Mouse (Mus musculus) lung, embryonic 15.5 days (tissue): ENCODE data around the gene Tsc22d4. TPM values are rescaled to one million over a fixed set of nuclear protein-coding genes. Genes with fewer than 3 reads are reported as not detected.

ENCODE experiments used
- ATAC-seq: fragments of 200-750 bp; cut with Nextera tagmentation; 2 replicates; pipeline ENCODE4 v1.8.0; 2017; ENCODE audit warnings: moderate number of reproducible peaks, borderline replicate concordance; ENCODE audit not compliant: low FRiP score, low TSS enrichment; ENCODE audit errors: extremely low read depth
- H3K27ac ChIP-seq: fragments of 300-500 bp; sonication (generic); 2 replicates; pipeline ENCODE4 v1.5.1; 2015; ENCODE audit warnings: moderate library complexity, mild to moderate bottlenecking, inconsistent platforms
- H3K27me3 ChIP-seq: fragments of 300-500 bp; sonication (generic); 2 replicates; pipeline ENCODE4 v1.6.1; 2015; ENCODE audit warnings: inconsistent platforms
- H3K36me3 ChIP-seq: fragments of 300-500 bp; sonication (generic); 2 replicates; pipeline ENCODE4 v1.6.1; 2015; ENCODE audit warnings: inconsistent platforms
- H3K4me1 ChIP-seq: fragments of 300-500 bp; sonication (generic); 2 replicates; pipeline ENCODE4 v1.6.1; 2015; ENCODE audit warnings: inconsistent platforms
- H3K4me2 ChIP-seq: fragments of 300-500 bp; sonication (generic); 2 replicates; pipeline ENCODE4 v1.6.1; 2015; ENCODE audit warnings: inconsistent platforms, mild to moderate bottlenecking, moderate library complexity
- H3K4me3 ChIP-seq: fragments of 300-500 bp; sonication (generic); 2 replicates; pipeline ENCODE4 v1.5.1; 2015; ENCODE audit warnings: mild to moderate bottlenecking, inconsistent platforms
- H3K9ac ChIP-seq: fragments of 300-500 bp; sonication (generic); 2 replicates; pipeline ENCODE4 v1.6.1; 2015; ENCODE audit warnings: inconsistent platforms
- H3K9me3 ChIP-seq: fragments of 300-500 bp; sonication (generic); 2 replicates; pipeline ENCODE4 v1.6.1; 2016; ENCODE audit warnings: inconsistent platforms
- WGBS: fragments of 180-500 bp; shearing (Covaris S2); methylation state at CpG from one replicate; pipeline ENCODE4 v1.1.7; 2015; 5-methylcytosine and 5-hydroxymethylcytosine counted together
- polyA plus RNA-seq: library from polyadenylated mRNA; unstranded; fragments of >200 nt; fragmentation: Nextera tagmentation; extraction: Ambion mirVana; gene quantifications from 2 replicates; pipeline ENCODE4 v1.2.1, GENCODE M21; 2015

Gene Tsc22d4
- polyA plus RNA-seq, 1 experiment from 2014 or later = 150 TPM

GRCm38 (mm10) chr5:137723840-137724239 lies 21.7 kb upstream of the Tsc22d4 start:
- Histone ChIP-seq H3K36me3 (no peaks in the 10 kb centered on the region), H3K4me1 (peaks cover 4% of the 10 kb centered on the region), H3K4me3 (no peak overlapping the region), H3K9me3 (no peaks in the 10 kb centered on the region), H3K9ac (no peak overlapping the region), H3K4me2 (no peak overlapping the region), H3K27me3 (no peaks in the 10 kb centered on the region), H3K27ac (no peak overlapping the region)
- no peak for ATAC-seq
- 85% methylated on average over 5 of the region's 5 CpGs for WGBS

- Histone ChIP-seq H3K4me3 (no peak overlapping the region), H3K4me1 (0 out of 2 replicates have a peak, but pooled peaks cover 4% of the 10 kb centered on the region), H3K4me2 (no peak overlapping the region), H3K27me3 (no peaks in the 10 kb centered on the region), H3K9me3 (no peaks in the 10 kb centered on the region), H3K27ac (no peak overlapping the region), H3K9ac (no peak overlapping the region), H3K36me3 (no peaks in the 10 kb centered on the region)
- 55% methylated on average over 6 of the region's 6 CpGs for WGBS
- ATAC-seq = no peak
These were observed 18.8 kb upstream of the Tsc22d4 start for GRCm38 (mm10) chr5:137726767-137727166.

GRCm38 (mm10) chr5:137733638-137734288 lies 11.8 kb upstream of the Tsc22d4 start:
- no peak overlapping the region for H3K4me2 ChIP-seq
- H3K27me3 ChIP-seq = no peaks in the 10 kb centered on the region
- no peak overlapping the region for H3K9ac ChIP-seq
- ATAC-seq = no peak
- 0 out of 2 replicates have a peak, but pooled peaks cover 4% of the 10 kb centered on the region for H3K4me1 ChIP-seq
- no peak overlapping the region for H3K4me3 ChIP-seq
- H3K27ac ChIP-seq = no peak overlapping the region
- WGBS = 86% methylated on average over 12 of the region's 12 CpGs
- H3K36me3 ChIP-seq = no peaks in the 10 kb centered on the region
- no peaks in the 10 kb centered on the region for H3K9me3 ChIP-seq

- H3K27ac ChIP-seq = no peak overlapping the region
- no peak overlapping the region for H3K4me2 ChIP-seq
- no peaks in the 10 kb centered on the region for H3K36me3 ChIP-seq
- 63% methylated on average over 6 of the region's 6 CpGs for WGBS
- H3K9me3 ChIP-seq = no peaks in the 10 kb centered on the region
- peak; percentile 17; the same call in 1 of the 2 replicates for ATAC-seq
- H3K9ac ChIP-seq = no peak overlapping the region
- H3K27me3 ChIP-seq = no peaks in the 10 kb centered on the region
- H3K4me3 ChIP-seq = no peak overlapping the region
- H3K4me1 ChIP-seq = 0 out of 2 replicates have a peak, but pooled peaks cover 7% of the 10 kb centered on the region
These were observed 11.1 kb upstream of the Tsc22d4 start for GRCm38 (mm10) chr5:137734289-137735061.

GRCm38 (mm10) chr5:137737400-137737940 lies 8.1 kb upstream of the Tsc22d4 start:
- 88% methylated on average over 6 of the region's 6 CpGs for WGBS
- Histone ChIP-seq H3K27me3 (no peaks in the 10 kb centered on the region), H3K9ac (no peak overlapping the region), H3K4me3 (no peak overlapping the region), H3K4me1 (peaks cover 20% of the 10 kb centered on the region), H3K4me2 (no peak overlapping the region), H3K9me3 (no peaks in the 10 kb centered on the region), H3K36me3 (no peaks in the 10 kb centered on the region), H3K27ac (no peak overlapping the region)
- no peak for ATAC-seq

- WGBS = 50% methylated on average over 5 of the region's 5 CpGs
- peaks cover 20% of the 10 kb centered on the region for H3K4me1 ChIP-seq
- H3K9ac ChIP-seq = no peak overlapping the region
- no peak overlapping the region for H3K4me2 ChIP-seq
- no peaks in the 10 kb centered on the region for H3K27me3 ChIP-seq
- ATAC-seq = no peak
- H3K9me3 ChIP-seq = no peaks in the 10 kb centered on the region
- H3K4me3 ChIP-seq = no peak overlapping the region
- no peaks in the 10 kb centered on the region for H3K36me3 ChIP-seq
- H3K27ac ChIP-seq = no peak overlapping the region
These were observed 7.0 kb upstream of the Tsc22d4 start for GRCm38 (mm10) chr5:137738516-137738915.

GRCm38 (mm10) chr5:137739471-137739870 lies 6.1 kb upstream of the Tsc22d4 start:
- no peak for ATAC-seq
- peak overlapping the region; percentile 97; the same call in 1 of the 2 replicates for H3K4me2 ChIP-seq
- no peak overlapping the region for H3K4me3 ChIP-seq

GRCm38 (mm10) chr5:137740506-137740905 lies 5.0 kb upstream of the Tsc22d4 start:
- peak overlapping the region; percentile 73 for H3K4me3 ChIP-seq
- peak overlapping the region; percentile 81; the same call in 1 of the 2 replicates for H3K27ac ChIP-seq
- 7% methylated on average over 11 of the region's 11 CpGs for WGBS
- peak overlapping the region; percentile 60 for H3K9ac ChIP-seq
- peaks cover 28% of the 10 kb centered on the region for H3K4me1 ChIP-seq
- peak overlapping the region; percentile 97 for H3K4me2 ChIP-seq
- no peaks in the 10 kb centered on the region for H3K27me3 ChIP-seq
- ATAC-seq = 0 out of 2 replicates have a peak, but pooled peaks have one; percentile 2
- H3K36me3 ChIP-seq = no peaks in the 10 kb centered on the region
- H3K9me3 ChIP-seq = no peaks in the 10 kb centered on the region

More at GRCm38 (mm10) chr5:137739471-137739870, 6.1 kb upstream of the Tsc22d4 start:
- Histone ChIP-seq H3K4me1 (peaks cover 20% of the 10 kb centered on the region), H3K36me3 (no peaks in the 10 kb centered on the region), H3K27ac (no peak overlapping the region), H3K9me3 (no peaks in the 10 kb centered on the region), H3K9ac (no peak overlapping the region), H3K27me3 (no peaks in the 10 kb centered on the region)
- 54% methylated on average over 9 of the region's 9 CpGs for WGBS

GRCm38 (mm10) chr5:137741023-137741931 lies 4.3 kb upstream of the Tsc22d4 start, which contains the start of gene Nyap1:
Gene Nyap1, minus strand, starts transcription at chr5:137741607.
- under 1% methylated on average over 70 of the region's 71 CpGs for WGBS
- Histone ChIP-seq H3K9me3 (no peaks in the 10 kb centered on the region), H3K4me2 (peak within 1 kb of the TSS; percentile 97), H3K4me3 (peak within 1 kb of the TSS; percentile 73), H3K36me3 (no peaks in the 10 kb centered on the region), H3K4me1 (peaks cover 30% of the 10 kb centered on the region), H3K27me3 (no peaks in the 10 kb centered on the region), H3K9ac (peak within 1 kb of the TSS; percentile 60), H3K27ac (peak within 1 kb of the TSS; percentile 81; the same call in 1 of the 2 replicates)
- ATAC-seq = peak; percentile 85

- H3K9me3 ChIP-seq = no peaks in the 10 kb centered on the region
- WGBS = 52% methylated on average over 10 of the region's 10 CpGs
- H3K4me1 ChIP-seq = peaks cover 30% of the 10 kb centered on the region
- H3K4me2 ChIP-seq = peak overlapping the region; percentile 97
- no peak overlapping the region for H3K27ac ChIP-seq
- no peak for ATAC-seq
- peak overlapping the region; percentile 73; the same call in 1 of the 2 replicates for H3K4me3 ChIP-seq
- no peaks in the 10 kb centered on the region for H3K27me3 ChIP-seq
- no peaks in the 10 kb centered on the region for H3K36me3 ChIP-seq
- H3K9ac ChIP-seq = no peak overlapping the region
These were observed 3.5 kb upstream of the Tsc22d4 start for GRCm38 (mm10) chr5:137742048-137742447.

- H3K4me3 ChIP-seq = no peak overlapping the region
- no peak overlapping the region for H3K4me2 ChIP-seq
- ATAC-seq = no peak
- H3K27me3 ChIP-seq = no peaks in the 10 kb centered on the region
- H3K4me1 ChIP-seq = peaks cover 34% of the 10 kb centered on the region
- no peaks in the 10 kb centered on the region for H3K9me3 ChIP-seq
- no peak overlapping the region for H3K9ac ChIP-seq
- H3K36me3 ChIP-seq = no peaks in the 10 kb centered on the region
- no peak overlapping the region for H3K27ac ChIP-seq
- WGBS = 87% methylated on average over 6 of the region's 6 CpGs
These were observed 2.7 kb upstream of the Tsc22d4 start for GRCm38 (mm10) chr5:137742836-137743235.
